Mouse (Mus musculus) CD4-positive, CD25-positive, alpha-beta regulatory T cell, adult 2 months (primary cell): ENCODE results near the gene Kat2b.
"Not testable (repeated sequence)": the region's sequence is repeated elsewhere in the genome, so short reads cannot be mapped to it uniquely, and the experiment has no call there.

Source experiments
- DNase-seq: peaks from one replicate; pipeline ENCODE4 v3.0.0-alpha.2; 2012; ENCODE audit warnings: low read depth, low spot score

Gene Kat2b

DNA sequence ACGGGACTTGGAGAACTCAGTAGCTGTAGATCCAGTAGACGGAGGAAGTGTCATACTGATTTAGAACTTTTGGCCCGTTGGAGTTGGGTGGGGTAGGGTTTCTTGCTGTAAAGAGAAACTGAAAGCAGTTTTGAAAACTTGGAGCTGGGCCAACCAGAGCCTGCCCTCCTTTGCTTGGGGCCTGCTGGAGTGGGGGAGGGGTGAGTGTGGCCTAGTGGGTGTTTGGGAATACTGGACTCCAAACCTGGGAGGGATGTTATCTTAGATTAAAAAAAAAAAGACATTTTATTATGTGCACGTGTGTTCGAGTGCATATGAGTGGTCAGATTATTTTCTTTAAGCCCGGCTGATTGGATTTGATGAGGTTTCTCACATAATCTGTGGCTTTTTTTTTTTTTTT is 3.2 kb downstream of the Kat2b start:
- peak; percentile 89 for DNase-seq

DNA sequence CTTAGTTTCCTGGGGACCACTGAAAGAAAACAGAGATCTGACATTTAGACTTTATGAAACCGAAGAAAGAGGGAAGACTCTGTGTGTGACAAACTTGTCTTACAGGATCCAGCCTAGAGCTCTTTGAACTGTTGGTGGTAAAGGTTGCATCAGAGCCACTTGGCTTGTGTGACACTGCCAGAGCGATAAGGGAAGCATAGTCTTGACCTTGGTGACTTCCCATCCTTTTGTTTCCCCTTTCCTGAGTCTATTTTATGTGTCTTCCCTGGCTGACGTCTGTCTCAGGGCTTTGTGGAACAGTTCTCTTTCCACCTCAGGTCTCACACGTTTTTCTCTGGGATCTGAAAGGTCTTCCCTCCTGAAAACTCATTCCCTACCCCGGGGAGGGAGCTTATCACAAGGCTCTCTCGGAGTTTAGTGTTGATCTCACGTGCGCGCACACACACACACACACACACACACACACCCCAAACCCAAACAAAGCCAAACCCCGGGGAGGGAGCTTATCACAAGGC is 3.8 kb downstream of the Kat2b start:
- peak; percentile 61 for DNase-seq

DNA sequence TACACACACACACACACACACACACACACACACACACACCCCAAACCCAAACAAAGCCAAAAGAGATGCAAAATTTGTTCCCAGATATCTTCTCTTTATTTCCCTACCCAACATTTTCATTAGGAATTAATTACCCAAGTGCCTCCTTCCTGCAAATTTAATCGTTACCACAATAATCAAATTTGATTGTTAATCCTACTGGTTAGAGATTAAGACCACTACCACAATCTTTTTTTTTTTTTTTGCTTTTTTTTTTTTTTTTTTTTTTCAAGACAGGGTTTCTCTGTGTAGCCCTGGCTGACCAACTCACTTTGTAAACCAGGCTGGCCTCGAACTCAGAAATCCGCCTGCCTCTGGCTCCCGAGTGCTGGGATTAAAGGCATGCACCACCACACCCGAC is 4.3 kb downstream of the Kat2b start:
- not testable (repeated sequence) for DNase-seq

DNA sequence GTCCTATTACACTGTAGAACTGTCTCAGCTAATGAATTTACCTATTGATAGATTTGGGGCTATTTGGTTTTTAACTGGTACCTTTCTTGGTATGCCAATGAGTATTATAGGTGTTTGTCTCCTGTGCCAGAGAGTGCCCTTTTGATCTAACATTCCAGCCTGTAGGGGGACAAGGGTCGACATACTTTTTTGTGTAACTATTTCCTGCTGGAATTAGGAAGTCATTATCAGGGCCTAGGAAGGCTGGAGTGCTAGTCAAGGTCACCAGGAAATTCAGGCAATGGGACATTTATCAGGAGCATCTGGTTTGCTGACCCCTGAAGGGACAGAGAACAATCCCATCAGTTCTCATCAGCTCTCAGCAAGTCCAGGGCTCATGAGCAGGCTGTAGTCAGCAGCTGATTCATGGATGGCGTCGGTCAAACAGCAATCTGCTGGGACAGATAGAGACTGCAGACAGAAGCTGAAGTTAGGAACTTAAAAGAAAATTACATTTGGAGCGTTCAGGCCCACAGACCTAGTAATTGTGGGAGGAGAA is 6.4 kb downstream of the Kat2b start:
- DNase-seq, result no peak

DNA sequence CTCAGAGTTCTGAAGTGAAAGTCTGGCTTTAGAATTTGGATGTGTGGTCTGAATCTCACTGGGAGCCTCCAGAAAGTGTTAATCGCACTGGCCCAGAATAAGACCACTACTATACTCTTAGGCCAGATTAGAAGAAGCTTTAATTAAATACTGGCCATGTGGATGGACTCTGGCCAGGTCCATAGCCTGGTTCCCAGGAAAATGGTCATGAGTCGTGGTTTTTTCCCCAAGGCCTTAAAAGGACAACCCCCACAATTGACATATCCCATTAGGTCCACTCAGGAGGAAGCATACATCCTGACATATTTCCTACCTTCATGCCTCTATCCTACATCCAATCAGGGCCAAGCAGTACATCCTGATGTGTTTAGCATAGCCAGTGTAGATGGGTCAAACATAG is 10.5 kb downstream of the Kat2b start:
- DNase-seq, result no peak

DNA sequence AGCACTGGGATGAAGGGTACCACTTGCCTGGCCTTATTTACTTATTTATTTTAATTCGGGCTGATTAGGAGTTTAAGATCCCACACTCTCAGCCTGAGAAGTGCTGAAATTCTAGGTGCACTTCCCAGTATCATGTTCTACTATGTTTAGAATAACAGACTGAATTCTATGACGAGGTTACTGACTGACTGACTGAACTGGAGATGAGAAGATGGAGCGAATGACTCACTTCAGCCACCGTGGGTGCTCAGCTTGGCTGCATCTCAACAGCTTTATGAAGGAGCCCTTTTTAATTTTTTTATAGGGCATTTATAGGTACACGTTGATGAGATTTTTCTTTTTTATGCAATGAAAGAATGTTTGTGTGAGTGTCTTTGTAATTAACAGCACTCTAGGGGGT is 11.1 kb downstream of the Kat2b start:
- DNase-seq, result peak; percentile 69

DNA sequence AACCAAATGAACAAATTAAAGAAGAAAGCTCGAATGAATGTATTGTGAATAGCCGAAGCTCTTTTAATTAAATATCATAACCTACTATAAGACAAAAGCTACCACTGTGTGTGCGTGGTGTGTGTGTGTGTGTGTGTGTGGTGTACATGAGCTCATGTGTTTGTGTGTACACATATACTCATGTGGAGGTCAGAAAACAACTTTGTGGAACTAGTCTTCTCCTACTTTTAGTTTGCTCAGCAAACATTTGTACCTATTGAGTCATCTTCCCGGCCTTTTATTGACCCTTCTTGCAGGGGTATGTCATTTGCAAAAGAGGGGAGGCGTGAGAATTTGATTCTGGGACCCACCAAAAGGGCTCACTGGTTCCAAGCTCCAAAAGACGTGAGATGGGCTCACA is 11.6 kb downstream of the Kat2b start:
- no peak for DNase-seq

DNA sequence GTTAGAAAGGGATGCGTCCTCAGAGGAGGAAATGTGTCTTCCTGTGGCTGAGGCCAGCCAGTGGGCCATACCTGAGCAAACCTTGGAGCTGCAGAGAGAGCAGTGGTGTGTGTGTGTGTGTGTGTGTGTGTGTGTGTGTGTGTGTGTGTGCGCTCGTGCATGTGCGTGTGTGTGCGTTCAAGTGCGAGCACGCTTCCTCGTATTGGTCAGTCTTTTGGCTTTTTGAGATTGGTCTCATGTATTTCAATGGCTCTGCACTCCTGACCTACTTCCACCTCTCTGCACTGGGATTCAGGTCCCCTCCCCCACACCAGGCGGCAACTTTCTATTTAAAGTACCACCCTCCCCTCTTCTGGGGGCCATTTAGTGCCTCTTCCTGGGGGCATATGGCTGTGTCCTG is 12.1 kb downstream of the Kat2b start:
- DNase-seq, result peak; percentile 28

DNA sequence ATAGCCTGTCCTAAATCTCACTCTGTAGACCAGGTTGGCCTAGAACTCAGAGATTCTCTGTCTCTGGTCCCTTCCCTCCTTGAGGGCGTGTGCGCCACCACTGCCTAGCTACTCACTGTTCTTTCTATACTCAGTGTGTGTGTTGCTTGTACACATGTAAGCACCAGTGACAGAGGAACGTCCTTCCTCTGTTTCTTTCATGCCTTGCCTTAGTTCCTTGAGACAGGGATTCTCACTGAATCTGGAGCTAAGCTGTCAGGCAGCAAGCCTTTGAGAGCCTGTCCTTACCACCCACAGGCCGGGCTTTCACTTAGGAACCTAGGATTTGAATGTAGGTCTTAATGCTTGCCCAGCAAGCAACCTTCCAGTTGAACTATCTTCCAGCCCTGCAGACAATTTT is 13.0 kb downstream of the Kat2b start:
- DNase-seq, result no peak

DNA sequence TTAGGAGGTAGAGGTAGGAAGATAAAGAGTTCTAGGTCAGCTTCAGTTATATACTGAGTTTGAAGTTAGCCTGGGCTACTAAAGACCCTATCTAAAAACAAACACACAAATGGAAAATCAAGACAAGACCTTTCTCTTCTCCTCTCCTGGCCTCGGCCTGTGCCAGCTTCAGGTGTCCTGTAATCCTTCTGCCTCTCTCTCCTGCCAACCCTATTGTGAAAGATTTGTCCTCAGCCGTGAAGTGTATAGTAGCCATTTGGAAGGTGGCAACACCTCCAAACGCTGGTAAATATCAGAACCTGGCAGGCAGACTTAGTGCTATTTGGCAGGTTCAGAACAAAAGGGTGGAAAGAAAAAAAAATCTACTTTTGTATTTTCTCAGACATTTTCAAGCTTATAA is 13.6 kb downstream of the Kat2b start:
- DNase-seq, result no peak

DNA sequence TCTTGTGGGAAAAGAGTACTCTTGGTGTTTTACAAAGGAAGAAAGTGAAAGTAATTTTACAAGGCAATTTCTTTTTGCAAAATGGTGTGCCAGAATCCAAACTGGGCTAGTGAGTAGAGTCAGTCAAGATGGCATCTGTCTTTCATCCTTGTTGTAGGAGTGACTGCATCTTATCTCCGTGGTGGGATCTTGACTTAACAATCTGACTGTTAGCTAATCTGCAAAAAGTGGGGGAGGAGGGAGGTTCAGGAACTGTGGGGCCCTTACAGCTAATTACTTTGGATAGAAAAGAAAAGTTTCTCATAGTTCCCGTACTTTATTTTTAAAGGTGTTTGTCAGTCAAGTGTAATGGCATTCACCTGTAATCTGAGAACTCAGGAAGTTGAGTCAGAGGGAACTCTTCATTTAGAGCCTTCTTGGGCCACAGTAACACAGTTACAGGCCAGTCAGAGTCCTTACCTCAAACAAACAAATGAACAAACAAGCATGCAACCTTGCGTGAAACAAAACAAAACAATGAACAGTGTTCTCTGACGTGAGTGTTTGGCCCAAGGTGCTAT is 15.4 kb downstream of the Kat2b start:
- peak; percentile 36 for DNase-seq

DNA sequence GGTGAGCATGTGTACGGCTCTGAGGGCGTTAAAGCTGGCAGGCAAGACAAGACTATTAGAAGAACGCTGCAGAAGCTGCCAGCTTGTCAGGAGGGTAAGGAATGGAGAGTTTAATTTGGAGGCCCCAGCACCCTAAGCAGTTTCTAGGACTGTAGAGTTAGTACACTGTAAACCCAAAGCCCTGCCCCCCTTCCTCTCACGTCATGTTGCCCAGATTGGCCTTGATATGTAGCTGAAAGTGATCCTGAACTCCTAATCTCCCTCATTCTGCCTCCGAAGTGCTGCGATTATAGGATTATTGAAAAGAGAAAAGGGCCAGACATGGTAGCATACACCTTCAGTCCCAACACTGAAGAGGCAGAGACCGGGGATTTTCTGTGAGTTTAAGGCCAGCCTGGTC is 16.1 kb downstream of the Kat2b start:
- no peak for DNase-seq

DNA sequence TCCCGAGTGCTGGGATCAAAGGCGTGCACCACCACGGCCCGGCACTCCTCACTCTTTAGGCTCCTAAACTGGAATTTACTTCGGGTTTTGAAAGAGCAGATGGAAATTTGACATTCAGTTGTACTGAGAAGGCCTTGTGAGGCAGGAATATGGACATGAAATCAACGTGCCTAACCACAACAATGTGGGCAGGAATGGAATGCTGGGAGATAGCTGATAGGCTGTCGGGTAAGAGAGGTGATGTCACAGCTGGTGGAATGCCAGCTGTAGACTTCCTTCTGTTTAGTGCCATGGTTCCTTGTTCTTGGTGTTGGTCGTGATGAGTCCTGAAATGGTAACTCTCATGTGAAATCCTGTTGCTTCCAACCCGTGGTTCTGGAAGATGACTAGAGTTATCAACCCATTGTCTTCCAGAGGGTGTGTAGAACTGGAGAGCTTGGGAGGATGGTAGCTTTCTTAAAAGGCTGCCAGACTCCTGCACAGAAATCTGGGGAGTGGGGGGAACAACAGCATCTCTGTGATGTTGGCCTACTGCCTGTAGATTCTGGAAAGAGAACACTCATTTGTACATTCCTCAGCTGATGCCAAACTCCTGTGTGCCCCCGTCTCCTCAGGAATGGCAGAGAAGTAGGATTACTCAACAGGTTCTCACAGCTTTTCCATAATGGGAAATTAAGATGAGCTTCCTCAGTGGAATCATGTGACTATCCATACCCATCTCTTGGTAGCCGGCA is 17.4 kb downstream of the Kat2b start:
- DNase-seq, result no peak

DNA sequence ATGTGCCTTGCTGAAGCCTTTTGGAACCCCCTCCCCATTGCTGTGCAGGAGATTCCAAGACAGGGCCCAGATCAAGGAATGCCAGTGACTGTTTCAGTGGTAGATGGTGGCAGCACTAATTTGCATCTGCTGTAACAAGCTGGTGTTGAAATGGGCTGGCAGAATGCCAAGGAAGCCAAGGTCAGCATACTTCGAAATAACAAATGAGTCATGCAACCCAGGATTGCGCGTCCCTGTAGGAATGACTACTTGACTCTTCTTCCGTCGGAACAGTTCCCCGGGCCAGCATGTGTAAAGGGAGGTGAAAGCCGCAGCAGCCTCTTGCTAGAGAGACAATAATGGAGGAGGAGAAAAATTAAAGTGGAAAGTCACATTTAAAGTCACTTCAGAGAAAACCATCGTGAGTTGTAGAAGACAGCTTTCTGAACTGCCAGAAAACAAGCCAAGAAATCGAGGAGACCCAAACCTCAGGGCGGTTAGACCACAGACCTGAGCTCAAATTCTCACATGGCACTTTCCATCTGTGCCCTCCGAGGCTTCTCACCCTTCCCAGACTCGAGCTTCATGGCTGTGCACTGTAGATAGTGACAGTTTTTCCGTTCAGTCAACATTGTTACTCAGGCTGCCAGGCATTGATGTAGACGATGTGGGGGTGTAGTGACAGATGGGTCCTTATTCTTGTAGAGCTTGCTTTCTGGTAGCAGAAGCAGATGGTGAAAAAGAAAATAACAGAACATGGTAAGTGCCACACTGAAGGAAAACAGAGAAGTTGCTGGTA is 20.6 kb downstream of the Kat2b start:
- peak; percentile 82 for DNase-seq

DNA sequence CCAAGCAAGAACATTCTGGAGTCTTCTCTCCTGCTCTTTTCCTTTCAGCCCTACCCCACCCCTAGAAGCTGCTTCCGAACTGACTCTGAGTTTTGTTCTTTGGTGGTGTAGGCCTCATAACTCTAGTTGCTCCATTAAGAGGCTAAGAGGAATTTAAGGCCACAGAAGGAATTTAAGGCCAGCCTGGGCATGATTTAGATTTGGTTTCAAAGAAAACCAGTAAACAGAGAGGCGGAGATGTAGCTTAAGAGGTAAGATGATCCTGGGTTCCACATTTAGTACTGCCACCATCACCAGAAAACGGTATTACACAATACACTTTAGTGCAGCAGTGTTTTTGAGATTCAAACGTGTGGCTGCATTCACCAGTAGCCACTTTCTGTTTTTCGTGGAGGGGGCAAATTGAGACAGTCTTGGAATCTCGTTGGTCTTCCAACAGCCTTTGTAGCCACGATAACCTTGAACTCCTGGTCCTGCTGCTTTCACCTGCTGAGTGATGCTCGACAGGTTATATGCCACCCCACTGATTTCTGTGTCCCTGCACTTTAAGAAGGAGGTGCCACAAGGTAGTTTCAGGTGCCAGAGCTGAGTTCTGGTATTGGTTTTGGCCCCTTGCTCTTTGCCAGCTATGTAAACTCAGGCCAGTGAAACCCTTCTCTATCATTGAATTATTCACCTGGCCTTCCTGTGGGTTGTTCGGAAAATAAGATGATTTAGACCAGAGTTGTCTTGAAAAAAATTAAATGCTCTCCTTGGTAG is 21.6 kb downstream of the Kat2b start:
- no peak for DNase-seq

DNA sequence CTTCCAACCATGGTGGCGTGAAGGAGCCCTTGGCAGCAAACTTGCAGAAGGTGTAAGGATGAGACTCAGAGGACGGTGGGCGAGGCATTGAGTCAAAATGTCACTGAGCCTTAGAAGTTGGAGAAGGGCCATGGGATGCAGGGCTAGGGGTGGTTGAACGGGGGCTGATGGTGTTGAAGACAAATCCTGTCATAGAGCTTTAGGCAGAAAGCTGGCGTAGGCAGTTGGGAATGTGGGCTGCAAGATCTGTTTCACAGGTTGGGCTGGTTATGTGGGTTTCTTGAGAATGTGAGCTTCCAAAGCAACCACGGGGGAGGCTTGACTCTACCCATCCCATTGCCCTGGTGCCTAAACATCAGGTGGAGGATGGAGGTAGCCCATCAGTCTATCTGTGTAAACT is 23.4 kb downstream of the Kat2b start:
- DNase-seq, result no peak

DNA sequence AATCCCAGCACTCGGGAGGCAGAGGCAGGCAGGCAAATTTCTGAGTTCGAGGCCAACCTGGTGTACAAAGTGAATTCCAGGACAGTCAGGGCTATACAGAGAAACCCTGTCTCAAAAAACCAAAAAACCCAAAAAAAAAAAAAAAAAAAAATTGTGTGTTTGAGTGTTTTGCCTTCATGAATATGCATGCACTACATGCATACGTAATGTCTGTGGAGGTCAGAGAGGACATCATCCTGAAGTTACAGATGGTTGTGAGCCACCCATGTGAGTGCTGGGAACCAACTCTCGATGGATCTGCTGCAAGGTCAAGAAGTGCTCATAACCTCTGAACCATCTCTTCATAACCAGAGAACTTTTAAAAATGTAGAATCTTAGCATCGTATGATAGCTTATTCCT is 25.2 kb downstream of the Kat2b start:
- DNase-seq, result no peak

DNA sequence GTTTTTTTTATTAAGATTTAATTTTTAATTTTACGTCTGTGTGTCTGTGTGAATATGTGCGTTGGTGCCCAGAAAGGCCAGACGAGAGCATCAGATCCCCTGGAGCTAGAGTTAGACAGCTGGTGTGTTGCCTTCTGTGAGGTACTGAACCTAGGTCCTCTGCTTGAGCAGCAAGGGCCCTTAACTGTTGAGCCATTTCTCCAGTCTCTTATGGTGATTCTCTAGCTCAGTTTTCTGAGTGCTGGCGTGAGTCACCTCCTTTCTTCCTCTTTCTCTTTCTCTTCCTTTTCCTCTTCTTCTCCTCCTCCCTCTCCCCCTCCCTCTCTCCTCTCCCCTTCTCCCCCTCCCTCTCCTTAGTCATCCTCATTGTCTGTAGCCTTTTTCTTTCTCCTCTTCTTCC is 27.9 kb downstream of the Kat2b start:
- DNase-seq, result no peak

DNA sequence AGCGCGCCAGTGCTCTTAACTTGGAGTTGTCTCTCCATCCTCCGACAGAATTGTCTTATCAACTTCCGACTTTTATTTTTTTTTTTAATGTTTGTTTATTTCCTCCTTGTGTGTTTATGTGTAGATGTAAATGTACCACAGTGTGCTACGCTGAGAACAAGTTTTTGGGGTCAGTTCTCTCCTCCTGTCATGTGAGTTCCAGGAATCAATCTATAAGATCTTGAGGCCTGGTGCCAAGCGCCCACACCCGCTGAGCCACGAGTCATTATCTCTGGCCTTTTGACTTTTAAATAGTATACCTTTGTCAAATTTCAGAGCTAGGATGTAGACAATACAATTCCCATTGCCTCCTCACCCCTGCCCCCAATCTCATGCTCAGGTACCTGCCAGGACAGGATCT is 28.9 kb downstream of the Kat2b start:
- DNase-seq, result no peak

DNA sequence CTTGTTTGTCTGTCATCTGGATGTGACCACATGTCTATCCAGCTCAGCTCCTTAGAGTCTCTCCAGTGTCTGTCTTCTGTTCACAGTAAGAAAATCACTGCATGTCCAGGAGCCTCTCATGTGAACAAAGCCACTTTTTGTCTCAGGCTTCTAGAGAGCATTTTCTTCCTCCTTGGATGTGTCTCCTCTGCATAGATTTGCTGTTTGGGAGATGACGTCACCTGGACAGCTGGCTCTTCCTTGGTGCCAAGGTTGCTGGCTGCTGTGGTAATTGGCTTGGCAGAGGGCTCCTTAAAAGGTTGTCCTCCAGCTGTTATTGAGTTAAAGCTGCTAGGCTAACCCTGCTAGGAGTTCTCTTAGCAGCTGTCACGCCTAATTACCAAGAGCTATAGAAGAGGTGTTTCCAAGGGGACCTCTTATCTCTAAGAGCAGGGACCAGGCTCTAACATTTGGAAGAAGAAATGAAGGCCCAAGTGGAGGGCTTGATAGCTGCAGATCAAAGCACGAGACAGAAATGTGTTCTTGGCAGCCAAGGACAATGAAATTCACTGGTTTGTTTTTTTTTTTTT is 29.7 kb downstream of the Kat2b start:
- no peak for DNase-seq
